Mouse (Mus musculus) heart, embryonic 11.5 days (tissue): Measurements from ENCODE around the gene Ms4a18. TPM values are rescaled to one million over a fixed set of nuclear protein-coding genes. Genes with fewer than 3 reads are reported as not detected.
A peak's percentile ranks its signal among the peaks of the same experiment; 100 is the strongest.

Experiments
- ATAC-seq: fragments of 200-750 bp; cut with Nextera tagmentation; replicated peaks from 2 replicates; pipeline ENCODE4 v1.8.0; 2017; ENCODE audit warnings: moderate library complexity; ENCODE audit not compliant: insufficient number of reproducible peaks, low FRiP score, low TSS enrichment
- H3K27ac ChIP-seq: fragments of 300-500 bp; sonication (generic); 2 replicates; pipeline ENCODE4 v1.5.1; 2014; ENCODE audit warnings: mild to moderate bottlenecking, low read depth, low read length
- H3K27me3 ChIP-seq: fragments of 300-500 bp; sonication (generic); 2 replicates; pipeline ENCODE4 v1.6.1; 2014; ENCODE audit warnings: mild to moderate bottlenecking, low read length, mixed read lengths; ENCODE audit not compliant: control insufficient read depth, insufficient read depth
- H3K36me3 ChIP-seq: fragments of 300-500 bp; sonication (generic); 2 replicates; pipeline ENCODE4 v1.6.1; 2014; ENCODE audit warnings: mild to moderate bottlenecking, low read length, moderate library complexity, mixed read lengths; ENCODE audit not compliant: control insufficient read depth, insufficient read depth
- H3K4me1 ChIP-seq: fragments of 300-500 bp; sonication (generic); 2 replicates; pipeline ENCODE4 v1.6.1; 2014; ENCODE audit warnings: low read length; ENCODE audit not compliant: control insufficient read depth, insufficient read depth
- H3K4me2 ChIP-seq: fragments of 300-500 bp; sonication (generic); 2 replicates; pipeline ENCODE4 v1.6.1; 2014; ENCODE audit warnings: mild to moderate bottlenecking, moderate library complexity
- H3K4me3 ChIP-seq: fragments of 300-500 bp; sonication (generic); 2 replicates; pipeline ENCODE4 v1.5.1; 2014; ENCODE audit warnings: low read depth, low read length
- H3K9ac ChIP-seq: fragments of 300-500 bp; sonication (generic); 2 replicates; pipeline ENCODE4 v1.6.1; 2014; ENCODE audit warnings: mild to moderate bottlenecking, low read depth, low read length, moderate library complexity
- H3K9me3 ChIP-seq: fragments of 300-500 bp; sonication (generic); replicated peaks from 2 replicates; pipeline ENCODE4 v1.6.1; 2016; ENCODE audit warnings: low read length; ENCODE audit not compliant: control insufficient read depth
- WGBS: fragments of 180-500 bp; shearing (Covaris S2); extraction: QIAGEN DNeasy Blood & Tissue Kit; methylation state at CpG from one replicate; pipeline ENCODE4 v1.1.7; 2014; ENCODE audit not compliant: insufficient replicate concordance; 5-methylcytosine and 5-hydroxymethylcytosine counted together
- polyA plus RNA-seq: library from polyadenylated mRNA; unstranded; fragments of >200 nt; fragmentation: Nextera tagmentation; extraction: Ambion mirVana; gene quantifications from 2 replicates; pipeline ENCODE4 v1.2.1, GENCODE M21; 2014

Gene Ms4a18
- polyA plus RNA-seq, 1 experiment from 2014 or later, result not detected

DNA sequence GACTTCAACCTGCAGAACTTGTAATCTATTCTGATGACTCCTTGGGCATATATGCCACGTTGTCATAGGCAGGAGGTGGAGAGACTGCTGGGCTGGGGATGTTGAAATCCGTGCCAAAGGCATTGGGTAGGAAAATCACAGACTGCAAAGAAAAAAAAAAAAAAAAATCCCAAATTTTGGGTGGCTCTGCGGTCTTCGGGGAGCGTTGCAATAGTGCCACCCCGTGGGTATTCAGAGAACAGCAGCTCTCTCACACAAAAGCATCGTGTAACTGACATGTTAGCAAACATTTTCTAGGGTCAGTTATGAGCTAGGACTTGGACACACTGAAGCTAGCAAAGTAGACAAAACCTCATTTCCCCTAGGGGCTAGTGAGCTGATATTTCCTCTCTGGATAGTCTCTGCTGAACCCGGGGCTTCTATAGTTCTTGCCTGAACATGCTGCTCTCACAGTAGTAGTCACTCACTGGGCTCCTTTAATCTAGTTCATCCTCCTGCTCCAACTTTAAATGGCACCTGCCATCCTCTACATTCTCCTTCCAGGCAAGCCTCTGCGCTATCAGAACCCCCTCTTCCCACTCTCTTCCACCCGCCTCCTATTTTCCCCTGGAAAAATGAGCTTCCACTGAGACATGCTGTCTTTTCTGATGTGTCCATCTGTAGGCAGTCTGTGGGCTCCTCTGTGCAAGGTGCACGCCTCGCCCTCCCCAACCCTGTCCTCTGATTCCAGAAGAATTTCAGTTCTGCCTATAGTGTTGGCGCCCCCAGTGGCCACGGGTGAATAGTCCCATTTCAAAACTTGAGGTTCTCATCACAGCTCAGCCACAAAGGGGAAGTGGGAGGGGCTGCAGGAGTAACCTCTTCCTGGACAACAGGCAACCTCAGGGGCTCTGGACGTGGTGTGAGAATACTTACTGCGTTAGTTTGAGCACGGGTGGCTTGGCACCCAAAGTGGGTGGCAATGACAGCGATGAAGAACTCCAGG is 38.4 kb downstream of the Ms4a18 start:
- no peak overlapping the region for H3K27ac ChIP-seq

DNA sequence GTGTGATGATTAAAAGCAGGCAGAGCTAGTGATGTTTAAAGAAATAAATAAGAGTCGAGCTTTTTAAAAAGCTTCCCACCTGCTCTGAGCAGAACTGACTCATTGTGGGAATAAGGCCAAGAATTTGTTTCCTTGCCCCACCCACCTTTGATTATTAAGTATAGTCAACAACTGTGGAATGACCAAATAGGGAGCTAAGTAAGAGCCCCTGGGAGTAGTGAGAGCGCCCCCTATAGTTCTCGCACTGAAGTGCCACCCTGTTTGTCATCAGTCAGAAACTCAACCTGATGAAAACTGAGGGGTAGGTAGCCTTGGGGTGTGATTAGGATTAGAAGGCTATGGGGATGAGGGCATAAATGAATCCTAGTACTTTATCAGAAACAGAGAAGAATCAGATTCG is 41.5 kb downstream of the Ms4a18 start:
- no peak for ATAC-seq
- H3K4me2 ChIP-seq, result no peak overlapping the region
- no peak overlapping the region for H3K4me3 ChIP-seq
- H3K27me3 ChIP-seq, result no peaks in the 10 kb centered on the region
- whole genome bisulfite sequencing, result 39% methylated on average over 4 of the region's 4 CpGs
- H3K36me3 ChIP-seq, result no peaks in the 10 kb centered on the region
- no peak overlapping the region for H3K9ac ChIP-seq
- peaks cover 5% of the 10 kb centered on the region; the same call in 1 of the 2 replicates for H3K9me3 ChIP-seq
- H3K27ac ChIP-seq, result no peak overlapping the region
- H3K4me1 ChIP-seq, result peaks cover 6% of the 10 kb centered on the region; the same call in 1 of the 2 replicates

More for the DNA sequence above, 38.4 kb downstream of the Ms4a18 start:
- no peaks in the 10 kb centered on the region for H3K9me3 ChIP-seq
- peak overlapping the region; percentile 20 for H3K4me2 ChIP-seq
- 13% methylated on average over 18 of the region's 18 CpGs for WGBS
- no peak overlapping the region for H3K9ac ChIP-seq
- no peaks in the 10 kb centered on the region for H3K27me3 ChIP-seq
- no peaks in the 10 kb centered on the region for H3K36me3 ChIP-seq
- H3K4me3 ChIP-seq, result no peak overlapping the region
- 0 out of 2 replicates have a peak, but pooled peaks cover 3% of the 10 kb centered on the region for H3K4me1 ChIP-seq
- no peak; the same call in 1 of the 2 replicates for ATAC-seq

DNA sequence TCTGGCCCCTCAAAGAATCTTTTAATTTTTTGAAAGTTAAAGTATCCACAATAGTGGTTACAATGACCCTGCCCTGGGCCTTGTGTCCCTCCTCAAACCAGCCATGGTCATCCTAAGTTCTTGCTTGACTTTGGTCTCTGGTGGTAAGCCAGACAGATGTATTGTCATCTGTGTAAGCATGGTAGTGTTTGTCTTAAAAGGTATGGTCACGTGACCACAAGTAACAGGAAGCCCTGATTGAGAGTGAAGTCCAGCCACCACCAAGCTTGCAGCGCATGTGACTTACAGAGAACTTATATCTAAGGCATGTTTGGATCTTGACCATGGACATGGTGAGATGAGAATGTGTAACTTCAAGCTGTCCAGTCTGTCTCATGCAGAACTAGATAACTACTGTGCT is 42.6 kb downstream of the Ms4a18 start:
- Histone ChIP-seq H3K27me3 (no peaks in the 10 kb centered on the region), H3K9me3 (peaks cover 5% of the 10 kb centered on the region; the same call in 1 of the 2 replicates), H3K27ac (no peak overlapping the region), H3K9ac (no peak overlapping the region), H3K4me1 (peaks cover 6% of the 10 kb centered on the region; the same call in 1 of the 2 replicates), H3K4me2 (no peak overlapping the region), H3K36me3 (no peaks in the 10 kb centered on the region), H3K4me3 (no peak overlapping the region)
- ATAC-seq, result no peak
- 82% methylated on average over 2 of the region's 2 CpGs for WGBS

DNA sequence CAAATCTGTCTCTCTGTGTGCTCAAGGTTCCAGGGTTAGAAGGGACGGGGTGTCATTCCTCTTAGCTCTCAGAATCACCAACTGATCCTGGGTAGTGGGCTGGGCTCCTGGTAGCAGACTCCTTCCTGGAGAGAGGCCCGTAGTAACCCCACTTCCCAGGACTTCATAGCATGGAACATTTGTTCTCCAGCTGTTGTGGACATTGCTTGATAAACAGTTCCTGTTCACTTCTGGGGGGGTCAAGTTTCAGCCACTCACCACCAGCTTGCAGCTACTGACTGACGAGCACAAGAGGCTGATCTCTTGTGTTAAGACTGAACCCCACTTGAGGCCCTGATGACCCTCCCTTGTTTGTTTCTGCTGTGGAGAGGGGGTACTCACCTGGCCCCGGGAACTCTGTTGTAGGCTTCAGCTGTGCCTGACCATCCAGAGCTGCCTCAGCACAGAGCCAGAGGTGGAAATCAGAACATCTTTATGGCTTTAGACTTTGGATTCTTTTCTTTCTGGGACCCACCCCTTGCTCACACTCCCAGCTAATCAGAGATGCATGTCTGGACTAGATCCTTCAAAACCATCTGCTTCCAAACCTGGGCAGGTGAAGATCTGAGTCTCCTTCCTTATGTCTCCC is 43.5 kb downstream of the Ms4a18 start, which contains the start of gene Ms4a10:
Ms4a10 (minus strand) TSS at position 433 of the 628 bp plus-strand sequence.
- Histone ChIP-seq H3K9me3 (peaks cover 5% of the 10 kb centered on the region; the same call in 1 of the 2 replicates), H3K27me3 (no peaks in the 10 kb centered on the region), H3K4me3 (no peak within 1 kb of the TSS), H3K4me2 (no peak within 1 kb of the TSS), H3K9ac (no peak within 1 kb of the TSS), H3K4me1 (peaks cover 6% of the 10 kb centered on the region; the same call in 1 of the 2 replicates), H3K27ac (no peak within 1 kb of the TSS), H3K36me3 (no peaks in the 10 kb centered on the region)
- WGBS, result 22% methylated on average over 4 of the region's 4 CpGs
- ATAC-seq, result no peak

DNA sequence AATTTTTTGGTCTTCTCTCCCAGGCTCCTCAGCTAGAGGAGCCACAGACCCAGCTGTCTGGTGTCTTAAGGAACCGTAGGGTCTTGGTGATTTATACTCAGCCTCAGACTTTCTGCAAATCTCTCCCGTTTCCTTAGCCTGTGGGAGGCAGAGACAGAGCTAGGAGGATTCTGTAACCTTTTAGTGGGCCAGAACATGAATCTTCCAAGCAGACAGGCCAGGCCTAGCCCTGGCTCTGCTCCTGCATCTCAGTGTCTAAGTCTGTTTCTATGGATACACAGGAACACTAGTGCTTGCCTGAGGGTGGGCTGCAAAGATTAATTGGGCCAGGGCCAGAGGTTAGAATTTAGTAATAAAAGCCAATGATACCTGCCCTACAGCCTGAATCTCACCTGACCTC is 44.6 kb downstream of the Ms4a18 start:
- no peak overlapping the region for H3K4me3 ChIP-seq
- 67% methylated on average over 2 of the region's 2 CpGs for WGBS
- no peak overlapping the region for H3K4me2 ChIP-seq
- no peak for ATAC-seq
- no peaks in the 10 kb centered on the region for H3K27me3 ChIP-seq
- H3K9ac ChIP-seq, result no peak overlapping the region
- H3K9me3 ChIP-seq, result peaks cover 5% of the 10 kb centered on the region; the same call in 1 of the 2 replicates
- no peak overlapping the region for H3K27ac ChIP-seq
- peaks cover 6% of the 10 kb centered on the region; the same call in 1 of the 2 replicates for H3K4me1 ChIP-seq
- H3K36me3 ChIP-seq, result no peaks in the 10 kb centered on the region

DNA sequence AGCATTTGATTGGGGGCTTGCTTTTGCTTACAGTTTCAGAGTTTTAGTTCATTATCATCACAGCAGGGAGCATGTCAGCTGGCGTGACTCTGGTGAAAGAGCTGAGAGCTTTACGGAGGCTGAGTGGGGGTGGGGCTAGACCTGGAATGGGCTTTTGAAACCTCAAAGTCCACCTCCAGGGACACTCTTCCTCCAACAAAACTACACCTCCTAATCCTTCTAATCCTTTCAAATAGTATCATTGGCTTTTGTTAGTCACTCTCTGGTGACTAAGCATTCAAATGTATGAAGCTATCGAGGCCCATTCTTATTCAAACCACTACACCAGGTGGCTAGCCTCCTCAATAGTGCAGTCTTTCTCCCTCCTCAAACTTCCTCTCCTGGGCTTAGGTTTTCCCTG is 45.2 kb downstream of the Ms4a18 start:
- H3K36me3 ChIP-seq, result no peaks in the 10 kb centered on the region
- H3K27me3 ChIP-seq, result no peaks in the 10 kb centered on the region
- no peak for ATAC-seq
- peaks cover 5% of the 10 kb centered on the region; the same call in 1 of the 2 replicates for H3K9me3 ChIP-seq
- no peak overlapping the region for H3K27ac ChIP-seq
- no peak overlapping the region for H3K4me3 ChIP-seq
- peaks cover 6% of the 10 kb centered on the region; the same call in 1 of the 2 replicates for H3K4me1 ChIP-seq
- 70% methylated on average over 3 of the region's 3 CpGs for WGBS
- no peak overlapping the region for H3K4me2 ChIP-seq
- no peak overlapping the region for H3K9ac ChIP-seq

DNA sequence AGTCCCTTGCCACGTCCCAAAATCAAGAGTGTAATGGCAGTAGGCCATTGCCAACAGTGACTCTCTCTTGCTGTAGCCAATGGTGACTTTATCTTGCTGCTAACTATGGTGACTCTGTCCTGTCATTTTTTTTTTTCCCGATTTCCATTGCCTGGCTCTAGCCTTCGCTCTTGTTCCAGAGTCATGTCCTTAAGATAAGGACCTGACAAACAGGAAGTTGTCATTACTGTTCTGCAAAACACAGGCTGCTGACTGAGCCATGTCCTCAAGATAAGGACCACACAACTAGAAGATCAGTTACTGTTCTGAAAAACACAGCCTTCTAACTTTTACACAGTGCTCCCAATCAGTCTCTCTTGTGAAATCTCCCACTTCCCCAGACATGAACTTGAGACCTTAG is 47.4 kb downstream of the Ms4a18 start:
- no peak overlapping the region for H3K27ac ChIP-seq
- 54% methylated on average over 3 of the region's 3 CpGs for WGBS
- H3K4me2 ChIP-seq, result no peak overlapping the region
- no peak for ATAC-seq
- H3K4me3 ChIP-seq, result no peak overlapping the region
- H3K9ac ChIP-seq, result no peak overlapping the region
- peaks cover 5% of the 10 kb centered on the region; the same call in 1 of the 2 replicates for H3K9me3 ChIP-seq
- no peaks in the 10 kb centered on the region for H3K36me3 ChIP-seq
- peaks cover 6% of the 10 kb centered on the region; the same call in 1 of the 2 replicates for H3K4me1 ChIP-seq
- H3K27me3 ChIP-seq, result no peaks in the 10 kb centered on the region

DNA sequence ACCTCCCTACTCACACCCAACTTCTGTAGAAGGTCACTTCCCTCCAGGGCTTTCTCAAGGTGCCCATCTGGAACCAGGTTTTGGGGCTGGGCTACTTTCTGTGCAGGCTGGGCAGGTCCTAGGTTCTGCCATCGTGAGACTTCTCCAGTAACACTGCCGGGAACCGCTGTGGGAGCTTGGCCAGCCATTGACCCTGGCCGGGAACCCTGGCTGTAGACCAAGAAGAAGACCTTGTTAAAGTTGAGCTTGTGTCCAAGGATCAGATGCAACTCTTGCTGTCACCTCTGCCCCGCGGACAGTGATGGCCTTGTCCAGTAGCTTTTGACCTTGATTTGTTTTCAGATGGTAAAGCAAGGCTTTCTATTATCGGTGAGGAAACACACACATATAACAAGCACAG is 49.3 kb downstream of the Ms4a18 start:
- Histone ChIP-seq H3K27me3 (no peaks in the 10 kb centered on the region), H3K27ac (no peak overlapping the region), H3K4me1 (no peaks in the 10 kb centered on the region), H3K4me3 (no peak overlapping the region), H3K9me3 (peaks cover 5% of the 10 kb centered on the region; the same call in 1 of the 2 replicates), H3K36me3 (no peaks in the 10 kb centered on the region), H3K9ac (no peak overlapping the region), H3K4me2 (no peak overlapping the region)
- ATAC-seq, result no peak
- WGBS, result 80% methylated on average over 7 of the region's 7 CpGs
